Mouse (Mus musculus) NIH3T3 (cell line): ENCODE data around the gene Rngtt.
"Not testable (repeated sequence)": the region's sequence is repeated elsewhere in the genome, so short reads cannot be mapped to it uniquely, and the experiment has no call there.

ENCODE experiments used
- DNase-seq: peaks from one replicate; pipeline ENCODE4 v3.0.0-alpha.2; 2012; ENCODE audit warnings: low read depth

Gene Rngtt

GRCm38 (mm10) chr4:33310840-33311437 lies 828 bp downstream of the Rngtt start:
- no peak for DNase-seq

- not testable (repeated sequence) for DNase-seq
These were observed 4.0 kb downstream of the Rngtt start for GRCm38 (mm10) chr4:33314150-33314549.

DNA sequence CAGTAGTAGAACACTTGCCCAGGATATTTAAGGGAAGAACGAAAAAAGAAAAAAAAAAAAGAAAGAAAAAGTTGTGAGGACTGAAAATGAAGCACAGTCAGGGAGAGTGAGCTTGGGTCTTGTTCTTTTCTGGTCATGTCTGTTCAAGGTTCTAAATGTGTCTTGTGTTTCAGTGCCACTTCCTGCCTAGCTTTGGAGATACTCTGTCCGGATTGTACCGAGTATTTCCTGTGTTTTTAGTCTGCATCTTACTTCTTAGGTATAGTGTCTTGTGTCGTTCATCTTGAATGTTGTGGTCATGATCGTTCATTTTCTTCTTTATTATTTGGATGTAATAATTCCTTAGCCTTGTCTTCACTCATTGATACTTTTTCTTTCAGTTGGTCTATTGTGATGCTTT lies 5.7 kb downstream of the Rngtt start:
- DNase-seq: no peak

DNA sequence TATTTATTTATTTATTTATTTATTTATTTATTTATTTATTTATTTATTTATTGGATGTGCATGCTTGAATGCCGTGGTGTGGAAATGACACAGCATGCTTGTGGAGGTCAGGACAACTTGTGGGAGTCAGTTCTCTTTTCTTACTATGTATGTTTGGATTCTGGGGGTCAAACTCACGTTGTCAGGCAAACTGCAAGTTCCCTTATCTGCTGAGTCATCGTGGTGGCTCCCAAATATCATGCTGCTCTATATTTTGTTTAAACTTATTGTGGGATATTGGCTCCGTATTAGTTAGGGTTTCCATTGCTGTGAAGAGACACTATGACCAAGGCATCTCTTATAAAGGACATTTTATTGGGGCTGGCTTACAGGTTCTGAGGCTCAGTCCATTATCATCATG lies 21.0 kb downstream of the Rngtt start:
- DNase-seq: no peak

GRCm38 (mm10) chr4:33332956-33333455 lies 22.9 kb downstream of the Rngtt start:
- peak; percentile 16 for DNase-seq

GRCm38 (mm10) chr4:33337999-33338398 lies 27.9 kb downstream of the Rngtt start:
- peak; percentile 54 for DNase-seq

DNA sequence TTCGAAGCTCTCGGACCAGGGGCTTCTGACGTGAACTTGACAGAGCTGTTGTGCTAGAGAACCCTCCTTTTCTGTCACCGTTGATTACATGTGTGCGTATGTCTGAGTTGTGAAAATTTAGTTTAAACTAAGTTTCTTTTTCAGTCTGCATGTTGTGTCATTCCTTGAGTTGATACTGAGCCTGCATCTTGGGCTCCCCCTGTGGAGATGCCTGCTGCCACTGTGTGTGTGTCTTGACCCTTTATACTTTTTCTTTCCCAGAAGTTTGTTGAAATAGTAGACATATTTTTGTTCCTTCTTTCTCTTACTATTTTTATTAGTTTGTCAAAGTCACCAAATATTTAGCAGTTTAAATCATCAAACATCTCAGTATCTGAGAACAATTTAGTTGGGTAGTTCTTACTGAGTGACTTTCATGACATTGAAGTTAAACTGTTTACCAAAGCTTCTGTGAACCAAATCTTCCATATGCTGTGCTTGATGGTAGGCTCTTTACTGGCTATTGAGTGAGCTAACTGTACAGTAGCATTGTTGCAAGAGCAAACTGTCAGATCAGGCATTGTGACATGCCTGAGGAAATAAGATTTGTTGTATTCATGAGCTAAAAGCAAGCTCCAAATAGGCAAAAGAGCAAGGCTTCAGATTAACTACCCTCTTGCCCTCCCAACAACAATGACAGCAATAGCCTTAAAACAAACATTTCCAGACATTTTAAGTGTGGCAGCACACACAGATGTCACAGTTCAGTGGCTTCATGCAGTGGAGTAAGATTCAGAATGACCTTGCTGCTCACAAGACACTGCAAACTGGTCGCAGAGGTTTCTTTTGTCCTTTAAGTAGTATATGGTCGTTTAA lies 33.0 kb downstream of the Rngtt start:
- no peak for DNase-seq

- no peak for DNase-seq
These were observed 33.6 kb downstream of the Rngtt start for GRCm38 (mm10) chr4:33343732-33344057.

GRCm38 (mm10) chr4:33363451-33363850 lies 53.3 kb downstream of the Rngtt start:
- no peak for DNase-seq

DNA sequence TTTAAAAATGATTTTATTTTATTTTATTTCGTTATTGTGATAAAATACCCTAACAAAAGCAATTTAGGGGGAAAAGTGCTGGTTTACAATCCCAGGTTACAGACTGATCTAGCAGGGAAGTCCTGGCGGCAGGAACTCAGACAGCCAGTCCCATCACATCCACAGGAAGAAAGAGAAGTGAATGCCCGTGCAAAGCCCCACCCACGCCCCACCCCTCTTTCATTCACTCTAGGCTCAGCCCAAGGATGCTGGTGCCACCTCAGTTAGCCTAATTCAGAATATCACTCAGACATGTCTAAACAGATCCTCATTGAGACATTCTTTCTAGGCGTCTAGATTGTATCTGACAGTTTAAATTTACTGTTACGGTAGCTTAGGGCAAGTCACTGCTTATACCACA lies 64.8 kb downstream of the Rngtt start:
- DNase-seq: no peak

GRCm38 (mm10) chr4:33377642-33378041 lies 67.5 kb downstream of the Rngtt start:
- DNase-seq: no peak

GRCm38 (mm10) chr4:33378894-33379293 lies 68.8 kb downstream of the Rngtt start:
- DNase-seq: no peak

GRCm38 (mm10) chr4:33388899-33389298 lies 78.8 kb downstream of the Rngtt start:
- no peak for DNase-seq

DNA sequence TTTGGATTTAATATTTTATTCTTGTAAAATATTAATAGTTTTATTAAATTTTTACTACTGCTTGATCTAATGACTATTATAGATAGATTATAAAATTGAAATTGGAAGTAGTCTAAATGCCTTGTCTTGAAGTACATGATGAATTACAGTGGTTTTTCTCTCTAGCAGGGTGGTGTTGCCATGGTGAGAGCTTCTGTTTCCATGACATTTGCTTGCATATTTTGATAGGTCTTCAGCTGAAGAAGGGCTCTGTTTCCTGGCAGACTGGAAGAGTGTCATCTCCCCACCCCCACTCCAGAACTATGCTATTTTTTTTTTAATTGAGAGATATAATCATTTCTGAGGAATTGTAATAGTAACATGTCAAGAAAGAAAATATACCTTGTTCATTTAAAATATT lies 80.5 kb downstream of the Rngtt start:
- DNase-seq: no peak

DNA sequence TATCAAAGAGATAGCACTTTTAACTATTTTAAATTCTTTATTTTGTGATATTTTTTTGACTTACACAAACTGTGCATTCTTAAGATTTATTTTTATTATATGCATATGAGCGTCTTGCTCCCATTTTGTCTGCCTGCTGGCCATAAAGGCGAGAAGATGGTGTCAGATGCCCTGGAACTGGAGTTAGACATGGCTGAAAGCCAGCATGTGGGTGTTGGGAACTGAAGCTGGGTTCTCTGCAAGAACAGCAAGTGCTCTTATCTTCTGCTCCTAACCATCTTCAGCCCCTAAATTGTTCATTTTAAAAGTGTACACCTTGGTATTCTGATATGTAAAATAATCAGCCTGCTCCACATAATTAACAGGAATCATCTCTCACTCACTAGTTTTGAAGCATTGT lies 83.3 kb downstream of the Rngtt start:
- no peak for DNase-seq

DNA sequence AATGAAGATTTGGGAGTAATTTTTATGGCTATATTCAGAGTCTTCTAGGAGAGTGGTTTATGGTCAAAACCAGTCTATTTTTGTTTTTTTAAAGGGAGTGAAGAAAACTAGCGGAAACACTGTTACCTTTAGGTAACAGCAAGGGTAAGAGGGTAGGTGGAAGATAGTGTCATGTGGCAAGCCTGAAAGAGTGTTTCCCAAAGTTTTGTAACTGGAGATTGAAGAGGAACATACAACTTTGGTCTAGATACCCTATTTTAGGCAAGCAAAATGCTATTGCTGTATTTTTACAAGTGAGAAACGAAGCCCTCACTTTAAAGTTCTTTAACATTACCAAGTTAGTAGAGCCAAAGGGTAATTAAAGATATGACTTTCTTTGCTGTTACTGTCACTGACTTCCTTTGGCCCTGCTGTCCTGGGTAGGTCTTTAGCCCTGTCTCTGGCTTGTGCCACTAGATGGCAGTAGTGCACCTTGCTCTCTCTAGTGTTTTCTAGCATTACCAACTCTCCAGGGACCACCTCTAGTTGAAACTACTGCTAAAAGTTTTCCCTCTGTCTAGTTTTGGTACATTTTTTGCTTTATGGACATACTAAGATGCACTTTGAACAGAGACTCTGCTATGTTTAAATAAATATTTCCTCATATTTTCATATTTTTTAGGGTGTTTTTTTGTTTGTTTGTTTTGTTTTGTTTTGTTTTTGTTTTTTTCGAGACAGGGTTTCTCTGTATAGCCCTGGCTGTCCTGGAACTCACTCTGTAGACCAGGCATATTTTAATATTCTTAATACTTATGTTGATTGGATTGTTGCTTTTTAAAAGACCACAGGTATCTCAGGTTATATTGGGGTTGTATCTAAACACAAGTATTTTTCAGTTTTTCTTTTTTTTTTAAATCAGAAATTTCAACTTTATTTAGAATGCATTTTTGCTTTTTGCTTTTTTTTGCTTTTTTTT lies 86.4 kb downstream of the Rngtt start:
- DNase-seq: peak; percentile 92

- no peak for DNase-seq
These were observed 95.7 kb downstream of the Rngtt start for GRCm38 (mm10) chr4:33405723-33406293.

DNA sequence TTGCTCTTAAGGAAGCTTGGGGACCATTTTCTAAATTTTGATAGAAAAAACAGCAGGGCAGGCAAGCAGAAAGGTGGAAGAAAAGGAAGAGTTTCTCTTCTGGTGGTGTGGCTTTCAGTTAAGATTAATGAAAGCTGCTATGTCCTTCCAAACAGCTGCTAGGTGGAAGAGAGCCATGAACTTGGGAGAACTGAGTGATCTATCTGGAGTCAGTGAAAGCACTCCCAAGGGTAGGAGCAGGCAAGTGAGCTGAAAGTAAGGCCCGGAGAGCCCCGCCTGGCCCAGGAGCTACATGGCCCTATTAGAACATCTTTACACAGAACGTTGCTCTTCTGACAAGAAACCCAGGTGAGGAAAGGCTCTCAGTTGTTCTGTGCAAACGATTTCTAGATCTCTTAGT lies 103.7 kb downstream of the Rngtt start:
- no peak for DNase-seq

DNA sequence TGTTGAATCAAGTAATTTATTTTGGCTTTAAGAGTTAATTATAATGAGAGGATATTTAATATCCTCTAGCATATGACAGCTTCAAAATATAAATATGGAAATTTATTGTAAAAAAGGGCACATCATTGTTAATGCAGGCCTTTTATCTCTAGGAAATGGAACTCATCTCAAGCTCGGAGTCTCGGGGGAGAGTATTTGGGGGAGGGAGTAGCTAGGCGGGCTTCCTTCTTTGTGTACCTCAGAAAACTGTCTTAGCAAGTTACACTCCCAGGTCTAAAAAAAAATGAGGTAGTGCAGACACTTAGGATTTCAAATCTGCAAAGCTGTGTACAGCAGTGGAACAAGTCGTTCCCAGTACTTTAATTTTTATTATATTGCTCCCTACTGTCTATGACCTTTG lies 104.7 kb downstream of the Rngtt start:
- DNase-seq: no peak

DNA sequence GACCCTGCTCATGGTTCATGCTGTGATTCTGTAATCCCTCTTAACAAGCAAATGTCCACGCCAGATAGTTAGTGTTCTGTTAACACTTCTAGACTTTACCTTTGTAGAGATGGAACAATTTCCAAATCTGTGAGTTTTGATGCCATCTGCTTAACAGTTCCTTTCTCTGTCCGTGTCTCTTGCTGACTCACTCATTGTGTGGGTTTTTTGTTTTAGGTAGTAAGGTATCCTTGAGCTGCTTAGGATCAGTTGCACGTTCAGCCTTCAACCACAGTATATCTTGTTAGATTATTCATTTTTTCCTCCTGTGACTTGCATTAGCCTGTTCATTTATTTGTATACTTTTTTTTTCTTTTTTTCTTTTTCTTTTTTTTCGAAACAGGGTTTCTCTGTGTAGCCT lies 107.3 kb downstream of the Rngtt start:
- DNase-seq: no peak

DNA sequence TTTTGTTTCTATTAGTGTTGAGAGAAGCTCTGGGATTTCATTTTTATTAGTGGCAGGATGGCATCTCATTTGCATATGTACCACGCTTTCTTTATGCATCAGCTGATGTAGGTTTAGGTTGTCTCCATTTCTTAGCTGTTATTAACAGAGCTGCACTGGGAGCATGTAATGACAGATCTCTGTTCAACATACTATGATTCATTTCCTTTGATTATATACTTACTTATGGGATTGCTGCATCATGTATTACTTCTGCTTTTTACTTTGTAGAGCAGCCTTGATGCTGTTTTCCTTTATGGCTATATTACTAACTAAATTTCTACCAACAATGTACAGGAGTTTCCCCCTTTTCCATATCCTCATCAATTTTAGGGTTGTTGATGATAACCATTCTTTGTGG lies 109.5 kb downstream of the Rngtt start:
- DNase-seq: no peak

GRCm38 (mm10) chr4:33428856-33429255 lies 118.7 kb downstream of the Rngtt start:
- DNase-seq: no peak
